Mouse (Mus musculus) myocyte (in vitro differentiated cells): ENCODE measurements around the gene Tmed1.

ENCODE experiments used
- MYOG ChIP-seq, 3 experiments: IDR thresholded peaks; one replicate each; pipeline ENCODE4 v1.6.1; 2011; ENCODE audit warnings: control low read depth in 2 of 3, low read depth in 2 of 3, mild to moderate bottlenecking in 2 of 3; ENCODE audit not compliant: insufficient read length in 2 of 3, control insufficient read depth in 1 of 3, insufficient read depth in 1 of 3
- TCF12 ChIP-seq: IDR thresholded peaks from one replicate; pipeline ENCODE4 v1.6.1; 2011; ENCODE audit warnings: mild to moderate bottlenecking, control low read depth; ENCODE audit not compliant: poor library complexity, insufficient read depth, severe bottlenecking
- USF1 ChIP-seq: IDR thresholded peaks from one replicate; pipeline ENCODE4 v1.6.1; 2011; ENCODE audit warnings: low read depth, mild to moderate bottlenecking, control low read depth, moderate library complexity

DNA sequence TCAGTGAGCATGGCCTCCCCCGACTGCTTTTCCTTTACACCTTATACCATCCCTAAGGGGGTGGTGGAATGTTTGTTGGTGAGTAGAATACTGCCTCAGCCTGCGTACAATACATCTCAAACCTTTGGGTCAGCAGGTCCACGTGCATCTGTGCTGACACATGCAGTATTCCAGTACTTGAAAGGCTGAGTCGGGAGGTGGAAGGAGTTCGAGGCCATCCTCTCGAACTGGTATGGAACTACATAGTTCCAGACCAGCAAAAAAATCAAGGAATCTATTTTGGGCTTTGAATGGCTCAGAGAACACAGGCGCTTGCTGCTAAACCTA is 600 bp upstream of the Tmed1 start:
- TF ChIP-seq TCF12: no peak
- no peak for TF ChIP-seq USF1
- TF ChIP-seq MYOG (IDR thresholded peaks at IDR 0.05; ENCODE audit: control insufficient read depth in 1 of 3, insufficient read depth in 1 of 3, insufficient read length in 2 of 3, low read depth in 2 of 3): no peak
